Mouse (Mus musculus) heart, embryonic 10.5 days (tissue): ENCODE data around the gene Serpina3f. TPM values are rescaled to one million over a fixed set of nuclear protein-coding genes. Genes with fewer than 3 reads are reported as not detected.
"Not testable (repeated sequence)": the region's sequence is repeated elsewhere in the genome, so short reads cannot be mapped to it uniquely, and the experiment has no call there.

Source experiments
- DNase-seq: peaks from one replicate; pipeline ENCODE4 v3.0.0-alpha.2; 2017; ENCODE audit warnings: low spot score
- H3K27ac ChIP-seq: fragments of 300-500 bp; sonication (generic); 2 replicates; pipeline ENCODE4 v1.5.1; 2016; ENCODE audit warnings: mild to moderate bottlenecking
- H3K27me3 ChIP-seq: fragments of 300-500 bp; sonication (generic); 2 replicates; pipeline ENCODE4 v1.6.1; 2016; ENCODE audit warnings: mild to moderate bottlenecking; ENCODE audit not compliant: poor library complexity, insufficient read depth, severe bottlenecking
- H3K36me3 ChIP-seq: fragments of 300-500 bp; sonication (generic); 2 replicates; pipeline ENCODE4 v1.6.1; 2016; ENCODE audit warnings: mild to moderate bottlenecking, moderate library complexity
- H3K4me1 ChIP-seq: fragments of 300-500 bp; sonication (generic); 2 replicates; pipeline ENCODE4 v1.6.1; 2016; ENCODE audit warnings: mild to moderate bottlenecking
- H3K4me3 ChIP-seq: fragments of 300-500 bp; sonication (generic); 2 replicates; pipeline ENCODE4 v1.5.1; 2016; ENCODE audit warnings: mild to moderate bottlenecking, moderate library complexity
- H3K9me3 ChIP-seq: fragments of 300-500 bp; sonication (generic); 2 replicates; pipeline ENCODE4 v1.6.1; 2016; ENCODE audit warnings: mild to moderate bottlenecking, moderate library complexity
- WGBS: fragments of 180-500 bp; shearing (Covaris S2); methylation state at CpG from one replicate; pipeline ENCODE4 v1.1.7; 2016; 5-methylcytosine and 5-hydroxymethylcytosine counted together
- polyA plus RNA-seq: library from polyadenylated mRNA; unstranded; fragments of >200 nt; fragmentation: Nextera tagmentation; extraction: Ambion mirVana; gene quantifications from 2 replicates; pipeline ENCODE4 v1.2.1, GENCODE M21; 2016

Serpina3f gene
- polyA plus RNA-seq, 1 experiment from 2014 or later: not detected

DNA sequence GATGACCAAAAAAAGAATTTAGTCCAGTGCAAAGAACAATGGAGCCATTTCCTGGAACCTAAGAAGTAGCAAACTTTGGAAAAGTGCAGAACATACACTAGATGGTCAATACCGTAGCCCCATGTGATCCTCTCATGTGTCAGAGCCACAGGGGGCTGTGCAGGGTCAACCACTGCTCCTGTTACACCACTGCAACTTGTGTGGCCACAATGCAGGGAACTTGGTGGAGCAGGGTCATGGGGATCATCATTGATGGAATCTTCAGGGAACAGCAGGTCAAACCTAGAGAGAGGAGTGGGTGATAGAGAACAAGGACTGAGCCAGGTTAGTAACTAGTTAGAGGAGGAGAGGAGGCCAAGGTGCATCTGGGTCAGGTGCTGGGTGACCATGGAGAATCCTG, 7.3 kb downstream of the Serpina3f start:
- 90% methylated on average over 1 of the region's 1 CpGs for WGBS
- no peaks in the 10 kb centered on the region for H3K4me1 ChIP-seq
- no peak for DNase-seq
- no peak overlapping the region for H3K27ac ChIP-seq
- H3K27me3 ChIP-seq: no peaks in the 10 kb centered on the region
- no peaks in the 10 kb centered on the region for H3K9me3 ChIP-seq
- no peaks in the 10 kb centered on the region for H3K36me3 ChIP-seq
- H3K4me3 ChIP-seq: no peak overlapping the region

DNA sequence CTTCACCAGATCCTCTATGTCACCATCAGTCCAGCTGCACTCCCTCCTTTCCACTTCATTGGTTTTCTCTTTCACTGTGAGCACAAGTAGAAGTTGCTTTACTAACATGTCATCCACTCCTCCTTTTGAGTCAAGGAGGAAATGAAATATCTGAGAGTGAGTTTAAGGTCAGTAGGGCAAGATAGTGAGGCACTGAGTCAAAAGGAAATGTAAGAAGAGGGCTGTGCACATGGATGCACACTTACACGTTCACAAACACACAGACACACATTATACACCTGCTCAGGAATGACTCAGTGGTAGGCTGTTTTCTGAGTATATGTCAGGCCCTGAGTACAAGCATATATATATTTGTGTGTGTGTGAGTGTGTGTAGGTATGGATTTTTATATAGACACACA, 9.3 kb downstream of the Serpina3f start:
- WGBS: 66% methylated on average over 1 of the region's 1 CpGs
- DNase-seq: no peak

DNA sequence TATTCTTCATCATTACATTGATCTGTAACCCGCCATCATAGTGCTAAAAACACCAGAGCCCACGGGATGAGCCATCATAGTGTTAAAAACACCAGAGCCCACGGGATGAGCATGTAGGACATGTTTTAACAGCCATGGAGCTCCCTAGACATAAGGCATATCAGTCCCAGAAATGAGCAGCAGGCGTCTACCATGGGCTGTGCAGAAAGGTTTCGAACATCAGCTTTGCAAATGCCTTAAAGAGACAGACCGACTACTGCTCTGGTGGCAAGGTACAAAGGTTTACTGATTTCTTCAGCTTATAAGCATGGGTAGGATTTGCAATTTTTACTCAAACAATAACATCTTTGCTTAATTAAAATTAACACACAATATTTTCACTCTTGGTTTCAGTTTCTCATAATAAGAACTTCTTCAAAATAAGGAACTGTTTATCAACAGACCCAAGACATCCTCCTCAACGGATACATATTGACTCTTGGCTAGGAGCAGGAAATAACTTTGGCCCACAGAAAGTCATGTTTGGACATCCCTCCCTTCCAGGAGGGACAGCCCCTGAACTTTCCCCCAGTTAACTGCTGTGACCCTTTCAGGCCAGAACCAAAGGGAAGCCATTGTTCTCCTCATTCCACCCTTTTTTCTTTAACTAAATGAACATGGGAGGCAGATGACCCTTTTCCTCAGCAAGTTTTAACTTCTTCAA, 10.4 kb downstream of the Serpina3f start:
- no peaks in the 10 kb centered on the region for H3K27me3 ChIP-seq
- 68% methylated on average over 7 of the region's 7 CpGs for WGBS
- H3K4me1 ChIP-seq: no peaks in the 10 kb centered on the region
- H3K9me3 ChIP-seq: no peaks in the 10 kb centered on the region
- no peaks in the 10 kb centered on the region for H3K36me3 ChIP-seq
- no peak overlapping the region for H3K4me3 ChIP-seq
- no peak for DNase-seq
- H3K27ac ChIP-seq: no peak overlapping the region

More for the DNA sequence above, 9.3 kb downstream of the Serpina3f start:
- Histone ChIP-seq H3K9me3 (no peaks in the 10 kb centered on the region), H3K36me3 (no peaks in the 10 kb centered on the region), H3K27ac (no peak overlapping the region), H3K4me3 (no peak overlapping the region), H3K27me3 (no peaks in the 10 kb centered on the region), H3K4me1 (no peaks in the 10 kb centered on the region)

DNA sequence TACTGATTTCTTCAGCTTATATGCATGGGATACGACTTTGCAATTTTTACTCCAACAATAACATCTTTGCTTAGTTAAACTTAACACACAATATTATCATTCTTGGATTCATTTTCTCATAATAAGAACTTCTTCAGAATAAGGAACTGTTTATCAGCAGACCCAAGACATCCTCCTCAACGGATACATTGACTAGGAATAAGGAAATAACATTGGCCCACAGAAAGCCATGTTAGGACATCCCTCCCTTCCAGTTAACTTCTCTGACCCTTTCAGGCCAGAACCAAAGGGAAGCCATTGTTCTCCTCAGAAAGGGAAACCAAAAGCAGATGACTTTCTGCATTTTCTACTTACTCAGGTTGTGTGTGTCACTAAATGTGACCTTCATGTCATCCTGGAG, 16.4 kb downstream of the Serpina3f start:
- no peak overlapping the region for H3K4me3 ChIP-seq
- H3K27ac ChIP-seq: no peak overlapping the region
- H3K4me1 ChIP-seq: no peaks in the 10 kb centered on the region
- DNase-seq: no peak
- 73% methylated on average over 2 of the region's 2 CpGs for WGBS
- H3K27me3 ChIP-seq: no peaks in the 10 kb centered on the region
- no peaks in the 10 kb centered on the region for H3K9me3 ChIP-seq
- H3K36me3 ChIP-seq: no peaks in the 10 kb centered on the region

DNA sequence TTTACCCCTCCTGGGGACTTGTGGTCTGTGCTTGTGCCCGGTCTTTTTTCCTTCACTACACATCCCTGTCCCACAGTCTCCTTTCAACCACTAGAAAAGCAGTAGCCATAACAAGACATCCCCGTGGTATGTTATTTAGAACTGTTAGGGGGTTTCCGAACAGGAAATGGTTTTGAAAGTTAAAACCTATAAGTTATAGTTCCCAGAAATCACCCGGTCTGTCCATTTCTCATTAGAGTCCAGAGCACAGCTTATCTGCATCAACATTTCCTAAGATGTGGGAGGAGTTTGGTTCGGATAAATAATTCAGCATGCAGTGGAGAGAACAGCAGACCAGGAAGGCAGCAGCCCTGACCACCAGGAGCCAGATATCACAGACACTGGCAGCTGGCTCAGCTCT, 21.6 kb downstream of the Serpina3f start, which contains the start of gene Serpina3g:
TSS of gene Serpina3g (plus strand) at position 331 of the 400 bp plus-strand sequence.
- Histone ChIP-seq H3K4me1 (no peaks in the 10 kb centered on the region), H3K4me3 (no peak within 1 kb of the TSS), H3K27ac (no peak within 1 kb of the TSS), H3K36me3 (no peaks in the 10 kb centered on the region), H3K9me3 (no peaks in the 10 kb centered on the region), H3K27me3 (no peaks in the 10 kb centered on the region)
- 63% methylated on average over 5 of the region's 5 CpGs for WGBS
- DNase-seq: no peak

DNA sequence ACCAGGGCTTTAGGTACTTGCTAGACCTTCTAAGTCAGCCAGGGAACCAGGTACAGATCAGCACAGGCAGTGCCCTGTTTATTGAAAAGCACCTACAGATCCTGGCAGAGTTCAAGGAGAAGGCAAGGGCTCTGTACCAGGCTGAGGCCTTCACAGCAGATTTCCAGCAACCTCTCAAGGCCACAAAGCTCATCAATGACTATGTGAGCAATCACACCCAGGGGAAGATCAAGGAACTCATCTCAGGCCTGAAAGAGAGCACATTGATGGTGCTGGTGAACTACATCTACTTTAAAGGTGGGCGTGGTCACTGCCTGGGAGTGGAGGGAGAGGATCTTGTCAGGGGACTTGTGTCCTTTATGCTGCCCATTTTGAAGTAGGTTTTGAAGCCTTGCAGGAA, 23.7 kb downstream of the Serpina3f start:
- not testable (repeated sequence) for DNase-seq, H3K4me1 ChIP-seq, H3K27me3 ChIP-seq, H3K27ac ChIP-seq, H3K9me3 ChIP-seq, H3K4me3 ChIP-seq, H3K36me3 ChIP-seq
- 82% methylated on average over 1 of the region's 1 CpGs for WGBS

DNA sequence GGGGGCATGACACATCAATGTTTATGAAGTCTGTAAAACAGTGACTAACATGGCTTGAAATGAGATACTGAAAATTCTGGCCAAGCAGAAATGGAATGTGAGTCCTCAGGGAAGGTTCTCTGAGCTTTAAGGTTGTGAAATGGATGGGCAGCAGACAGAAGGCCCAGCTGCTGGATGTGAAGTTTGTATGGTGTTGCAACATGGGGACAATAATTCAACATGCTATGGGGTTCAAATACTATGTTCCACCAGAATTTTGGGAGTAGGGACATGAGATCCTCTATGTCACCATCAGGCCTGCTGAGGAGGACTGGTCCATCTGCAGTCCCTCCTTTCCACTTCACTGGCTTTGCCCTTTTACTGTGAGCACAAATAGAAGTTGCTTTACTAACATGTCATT, 29.0 kb downstream of the Serpina3f start:
- no peaks in the 10 kb centered on the region for H3K9me3 ChIP-seq
- no peaks in the 10 kb centered on the region for H3K27me3 ChIP-seq
- H3K4me3 ChIP-seq: no peak overlapping the region
- no peaks in the 10 kb centered on the region for H3K4me1 ChIP-seq
- DNase-seq: no peak
- no peaks in the 10 kb centered on the region for H3K36me3 ChIP-seq
- no peak overlapping the region for H3K27ac ChIP-seq

DNA sequence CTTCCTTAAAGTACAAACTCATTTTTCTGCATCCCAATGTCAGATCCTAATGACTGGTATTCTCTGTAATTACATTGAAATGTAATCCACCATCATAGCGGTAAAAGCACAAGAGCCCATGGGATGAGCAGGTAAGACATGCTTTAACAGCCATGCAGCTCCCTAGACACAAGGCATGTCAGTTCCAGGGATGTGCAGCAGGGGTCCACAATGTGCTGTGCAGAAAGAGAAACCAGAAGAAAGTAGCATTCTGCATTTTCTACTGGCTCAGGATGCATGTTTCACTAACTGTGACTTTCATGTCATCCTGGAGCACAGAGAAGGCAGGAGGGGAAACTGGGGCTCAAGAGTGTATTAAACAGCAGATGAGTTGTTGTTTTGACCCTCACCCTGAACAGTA, 30.7 kb downstream of the Serpina3f start:
- H3K9me3 ChIP-seq: no peaks in the 10 kb centered on the region
- no peak overlapping the region for H3K4me3 ChIP-seq

DNA sequence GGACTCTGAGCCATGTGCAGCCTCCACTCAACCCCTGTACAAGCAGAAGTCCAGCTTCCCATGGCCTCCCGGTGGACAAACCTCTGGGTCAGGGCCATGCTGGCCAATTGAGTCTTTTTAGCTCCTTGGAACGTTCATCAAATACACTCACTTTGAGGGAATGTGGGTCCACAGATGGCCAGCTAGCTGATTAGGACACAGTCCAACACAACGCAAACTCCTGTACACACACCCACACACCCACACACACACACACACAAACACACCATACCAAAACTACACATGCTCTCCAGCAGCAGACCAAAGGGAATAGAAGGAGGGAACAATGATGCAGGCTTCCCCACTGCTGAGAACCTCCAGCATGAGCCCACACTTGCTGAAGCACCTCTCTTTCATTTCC, 31.3 kb downstream of the Serpina3f start:
- no peaks in the 10 kb centered on the region for H3K9me3 ChIP-seq
- no peaks in the 10 kb centered on the region for H3K27me3 ChIP-seq
- DNase-seq: no peak
- 78% methylated on average over 3 of the region's 3 CpGs for WGBS
- no peak overlapping the region for H3K4me3 ChIP-seq
- H3K36me3 ChIP-seq: no peaks in the 10 kb centered on the region
- no peaks in the 10 kb centered on the region for H3K4me1 ChIP-seq
- H3K27ac ChIP-seq: no peak overlapping the region

More for the DNA sequence above, 30.7 kb downstream of the Serpina3f start:
- whole genome bisulfite sequencing: 78% methylated on average over 1 of the region's 1 CpGs
- H3K4me1 ChIP-seq: no peaks in the 10 kb centered on the region
- H3K27me3 ChIP-seq: no peaks in the 10 kb centered on the region
- no peak for DNase-seq
- H3K36me3 ChIP-seq: no peaks in the 10 kb centered on the region
- H3K27ac ChIP-seq: no peak overlapping the region

DNA sequence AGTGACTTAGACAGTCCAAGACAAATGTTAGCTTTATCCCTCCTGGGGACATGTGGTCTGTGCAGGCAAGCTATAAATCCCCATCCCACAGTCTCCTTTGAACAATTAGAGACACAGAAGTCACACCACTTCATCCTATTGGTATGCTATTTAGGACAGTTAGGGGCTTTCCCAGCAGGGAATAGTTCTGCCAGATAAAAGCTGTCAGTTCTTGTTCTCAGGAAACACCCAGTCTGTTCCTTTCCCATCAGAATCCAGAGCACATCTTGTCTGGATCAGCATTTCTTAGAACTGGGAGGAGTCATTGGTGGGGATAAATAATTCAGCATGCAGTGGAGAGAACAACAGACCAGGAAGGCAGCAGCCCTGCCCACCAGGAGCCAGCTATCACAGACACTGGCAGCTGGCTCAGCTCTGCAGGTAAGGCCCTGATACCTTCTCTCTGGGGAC, 33.2 kb downstream of the Serpina3f start:
- Histone ChIP-seq H3K36me3 (no peaks in the 10 kb centered on the region), H3K27me3 (no peaks in the 10 kb centered on the region), H3K4me1 (no peaks in the 10 kb centered on the region), H3K4me3 (no peak overlapping the region), H3K27ac (no peak overlapping the region), H3K9me3 (no peaks in the 10 kb centered on the region)
- DNase-seq: no peak

DNA sequence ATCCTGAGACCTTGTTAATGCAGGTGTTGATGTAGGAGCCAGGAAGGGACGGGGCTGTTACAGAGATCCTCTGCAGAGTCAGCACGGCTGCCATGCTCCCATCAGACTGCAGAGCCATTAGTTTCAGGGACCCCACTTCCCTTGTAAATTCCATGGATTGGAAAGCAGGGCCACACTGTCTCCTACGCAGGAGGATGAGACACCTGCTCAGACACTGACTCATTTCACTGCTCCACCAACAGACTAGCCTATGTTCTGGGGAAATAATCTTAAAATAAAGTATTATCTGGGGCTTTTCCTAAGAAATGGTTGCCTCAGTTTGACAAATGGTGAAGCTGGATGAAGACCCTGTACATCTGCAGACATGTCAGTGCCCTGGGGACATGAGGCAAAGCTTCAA, 33.9 kb downstream of the Serpina3f start:
- WGBS: 58% methylated on average over 3 of the region's 3 CpGs

DNA sequence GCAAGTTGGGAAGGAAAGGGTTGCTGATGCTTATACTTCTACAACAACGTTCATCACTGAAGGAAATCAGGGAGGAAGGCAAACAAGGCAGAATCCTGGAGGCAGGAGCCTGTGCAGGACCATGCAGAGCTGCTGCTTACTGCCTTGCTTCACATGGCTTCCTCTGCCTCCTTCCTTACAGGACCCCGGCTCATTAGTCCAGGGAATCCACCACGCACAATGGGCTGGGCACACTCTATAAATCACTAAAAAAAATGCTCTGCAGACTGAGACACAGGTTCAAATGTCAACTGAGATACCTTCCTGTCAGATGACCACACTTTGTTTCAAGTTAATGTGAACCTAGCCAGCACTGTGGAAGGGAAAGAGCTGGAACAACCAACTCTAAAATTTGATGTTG, 46.7 kb downstream of the Serpina3f start:
- Histone ChIP-seq H3K27me3 (no peaks in the 10 kb centered on the region), H3K36me3 (no peaks in the 10 kb centered on the region), H3K4me1 (peaks cover 10% of the 10 kb centered on the region), H3K4me3 (no peak overlapping the region), H3K27ac (no peak overlapping the region), H3K9me3 (no peaks in the 10 kb centered on the region)
- no peak for DNase-seq
- 59% methylated on average over 3 of the region's 3 CpGs for WGBS

More for the DNA sequence above, 33.9 kb downstream of the Serpina3f start:
- H3K4me3 ChIP-seq: no peak overlapping the region
- H3K27me3 ChIP-seq: no peaks in the 10 kb centered on the region
- no peaks in the 10 kb centered on the region for H3K4me1 ChIP-seq
- no peaks in the 10 kb centered on the region for H3K9me3 ChIP-seq
- no peak for DNase-seq
- no peaks in the 10 kb centered on the region for H3K36me3 ChIP-seq
- H3K27ac ChIP-seq: no peak overlapping the region

DNA sequence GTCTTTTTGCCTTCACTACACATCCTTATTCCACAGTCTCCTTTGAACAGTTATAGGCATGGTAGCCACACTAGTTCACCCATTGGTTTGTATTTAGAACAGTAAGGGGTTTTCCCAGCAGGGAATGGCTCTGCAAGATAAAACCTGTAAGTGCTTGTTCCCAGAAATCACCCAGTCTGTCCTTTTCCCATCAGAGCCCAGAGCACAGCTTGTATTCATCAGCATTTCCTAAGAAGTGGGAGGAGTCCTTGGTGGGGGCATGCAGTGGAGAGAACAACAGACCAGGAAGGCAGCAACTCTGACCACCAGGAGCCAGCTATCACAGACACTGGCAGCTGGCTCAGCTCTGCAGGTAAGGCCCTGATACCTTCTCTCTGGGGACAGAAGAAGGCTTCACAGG, 48.5 kb downstream of the Serpina3f start, which contains the start of gene Serpina3i:
TSS of gene Serpina3i (plus strand) at position 260 of the 400 bp plus-strand sequence.
- no peak within 1 kb of the TSS for H3K27ac ChIP-seq
- H3K9me3 ChIP-seq: no peaks in the 10 kb centered on the region
- no peak within 1 kb of the TSS for H3K4me3 ChIP-seq
- H3K4me1 ChIP-seq: peaks cover 10% of the 10 kb centered on the region
- DNase-seq: peak; percentile 64
- H3K27me3 ChIP-seq: no peaks in the 10 kb centered on the region
- no peaks in the 10 kb centered on the region for H3K36me3 ChIP-seq

DNA sequence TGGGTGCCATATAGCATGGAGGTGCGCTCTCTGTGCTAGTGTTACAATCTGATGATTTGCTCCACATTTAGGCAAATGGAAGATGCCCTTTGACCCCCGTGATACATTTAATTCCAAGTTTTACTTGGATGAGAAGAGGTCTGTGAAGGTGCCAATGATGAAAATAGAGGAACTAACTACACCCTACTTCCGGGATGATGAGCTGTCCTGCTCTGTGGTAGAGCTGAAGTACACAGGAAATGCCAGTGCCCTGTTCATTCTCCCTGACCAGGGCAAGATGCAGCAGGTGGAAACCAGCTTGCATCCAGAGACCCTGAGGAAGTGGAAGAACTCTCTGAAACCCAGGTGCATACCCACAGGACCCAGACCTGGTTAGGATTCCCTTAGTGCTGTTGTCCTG, 52.0 kb downstream of the Serpina3f start:
- Histone ChIP-seq H3K27me3 (no peaks in the 10 kb centered on the region), H3K9me3 (no peaks in the 10 kb centered on the region), H3K4me1 (peaks cover 10% of the 10 kb centered on the region), H3K27ac (no peak overlapping the region), H3K36me3 (no peaks in the 10 kb centered on the region), H3K4me3 (no peak overlapping the region)
- WGBS: 72% methylated on average over 3 of the region's 3 CpGs
- DNase-seq: peak; percentile 47
